In the genomic region with DNA sequence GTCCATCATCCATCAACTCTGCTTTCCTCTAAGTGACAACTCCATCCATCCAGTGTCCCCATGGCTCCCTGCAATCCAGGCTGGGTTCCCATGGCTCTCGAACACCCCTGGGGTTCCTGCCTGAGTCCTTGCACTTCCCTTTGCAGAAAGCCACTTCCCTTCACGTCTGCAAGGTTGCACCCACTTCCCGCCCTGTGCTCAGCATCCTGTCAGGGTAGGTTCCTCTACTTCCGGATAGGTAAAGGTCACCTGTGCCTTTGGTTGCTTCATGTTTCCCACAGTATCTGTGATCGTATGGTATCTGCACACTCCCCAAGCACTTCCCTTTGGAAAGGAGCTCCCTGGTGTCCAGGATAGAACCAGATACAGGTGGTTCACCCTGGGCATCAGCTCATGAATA, we compare ENCODE assay signal across 15 mouse cellular contexts. TPM values are rescaled to one million over a fixed set of nuclear protein-coding genes. Genes with fewer than 3 reads are reported as not detected.
DNase-seq lines count a peak whose midpoint lies in the region; ATAC-seq lines count a peak whose summit lies in the region.
"Had no signal": no experiment of that assay in that cellular context is flagged by ENCODE, and none has a peak within 500 bp of the region (broad histone marks: within the 10 kb centered on the region; RNA-seq: fewer than 3 reads in every experiment).

No protein-coding gene starts in this region.

- peaks cover 16% of the 10 kb centered on the region for H3K9me3 ChIP-seq in erythroblast, embryonic 14.5 days (ENCODE audit: control insufficient read depth, low read length)
- peaks cover 5% of the 10 kb centered on the region; the same call in 1 of the 2 replicates for H3K9me3 ChIP-seq in liver, embryonic 13.5 days (replicated peaks)
- H3K9me3 ChIP-seq in kidney, embryonic 16.5 days (ENCODE audit: low read length), result no peaks in the 10 kb centered on the region
- H3K9me3 ChIP-seq: limb, embryonic 10.5 days had no signal

- H3K4me3 ChIP-seq in erythroblast, embryonic 14.5 days (replicated peaks), result peak overlapping the region; percentile 50
- 0 out of 2 replicates have a peak overlapping the region, but pooled peaks have one; percentile 7 for H3K4me3 ChIP-seq in liver, embryonic 13.5 days (replicated peaks)
- H3K4me3 ChIP-seq in kidney, embryonic 16.5 days (ENCODE audit: low read length), result no peak overlapping the region
- H3K4me3 ChIP-seq: embryonic facial prominence, embryonic 15.5 days; limb, embryonic 10.5 days; midbrain, embryonic 13.5 days; neural tube, embryonic 13.5 days had no signal

- ATAC-seq in erythroblast, adult 5-6 weeks (replicated peaks; ENCODE audit: low FRiP score, poor library complexity, severe bottlenecking), result no peak
- no peak for ATAC-seq in liver, embryonic 13.5 days (ENCODE audit: low read depth)
- ATAC-seq in kidney, embryonic 16.5 days (ENCODE audit: low FRiP score, low TSS enrichment), result no peak
- ATAC-seq: midbrain, embryonic 13.5 days had no signal

- H3K4me2 ChIP-seq in liver, embryonic 13.5 days, result peak overlapping the region; percentile 62
- no peak overlapping the region for H3K4me2 ChIP-seq in kidney, embryonic 16.5 days (replicated peaks; ENCODE audit: low read depth, low read length)
- H3K4me2 ChIP-seq: embryonic facial prominence, embryonic 15.5 days; midbrain, embryonic 13.5 days; neural tube, embryonic 13.5 days had no signal

- peaks cover 98% of the 10 kb centered on the region for H3K4me1 ChIP-seq in erythroblast, embryonic 14.5 days (ENCODE audit: control insufficient read depth)
- peaks cover 98% of the 10 kb centered on the region for H3K4me1 ChIP-seq in liver, embryonic 13.5 days (replicated peaks)
- no peaks in the 10 kb centered on the region for H3K4me1 ChIP-seq in kidney, embryonic 16.5 days (ENCODE audit: insufficient read depth, low read length)

- H3K27me3 ChIP-seq in erythroblast, embryonic 14.5 days (ENCODE audit: control insufficient read depth), result no peaks in the 10 kb centered on the region
- H3K27me3 ChIP-seq in liver, embryonic 13.5 days, result no peaks in the 10 kb centered on the region
- H3K27me3 ChIP-seq in splenic B cell, adult 2 months (ENCODE audit: control insufficient read depth, insufficient read depth, low read length, poor library complexity, severe bottlenecking), result no peaks in the 10 kb centered on the region
- no peaks in the 10 kb centered on the region for H3K27me3 ChIP-seq in kidney, embryonic 16.5 days (ENCODE audit: insufficient read depth, low read length)
- H3K27me3 ChIP-seq: embryonic facial prominence, embryonic 15.5 days; midbrain, embryonic 13.5 days; neural tube, embryonic 13.5 days had no signal

- WGBS in liver, embryonic 13.5 days (ENCODE audit: insufficient replicate concordance), result 48% methylated on average over 5 of the region's 5 CpGs
- WGBS in kidney, embryonic 16.5 days, result 63% methylated on average over 5 of the region's 5 CpGs

- H3K9ac ChIP-seq in liver, embryonic 13.5 days, result peak overlapping the region; percentile 77
- no peak overlapping the region for H3K9ac ChIP-seq in kidney, embryonic 16.5 days (replicated peaks; ENCODE audit: low read length)
- H3K9ac ChIP-seq: embryonic facial prominence, embryonic 15.5 days; midbrain, embryonic 13.5 days; neural tube, embryonic 13.5 days had no signal

- peak; percentile 60 for DNase-seq in T-cell, adult 2 months (ENCODE audit: low spot score)
- no peak for DNase-seq in liver, embryonic 13.5 days
- DNase-seq in splenic B cell, adult 2 months (ENCODE audit: low read depth, low spot score), result peak; percentile 28
- no peak for DNase-seq in layer of hippocampus, postnatal 10 days (ENCODE audit: low spot score in 2 of 2)
- DNase-seq in Muller cell, postnatal 12 days (ENCODE audit: inconsistent ontology term), result no peak
- DNase-seq: cerebellum, postnatal 36 days; kidney, adult 11 months had no signal

- peak overlapping the region; percentile 98 for H3K27ac ChIP-seq in liver, embryonic 13.5 days
- H3K27ac ChIP-seq in kidney, embryonic 16.5 days (ENCODE audit: low read length), result no peak overlapping the region
- H3K27ac ChIP-seq: embryonic facial prominence, embryonic 15.5 days; limb, embryonic 10.5 days; midbrain, embryonic 13.5 days; neural tube, embryonic 13.5 days had no signal

- peaks cover 37% of the 10 kb centered on the region for H3K36me3 ChIP-seq in erythroblast, embryonic 14.5 days (ENCODE audit: control insufficient read depth)
- no peaks in the 10 kb centered on the region for H3K36me3 ChIP-seq in liver, embryonic 13.5 days
- H3K36me3 ChIP-seq in splenic B cell, adult 2 months (ENCODE audit: control insufficient read depth, insufficient read depth, low read length, poor library complexity, severe bottlenecking), result no peaks in the 10 kb centered on the region
- no peaks in the 10 kb centered on the region for H3K36me3 ChIP-seq in kidney, embryonic 16.5 days (ENCODE audit: insufficient read depth, low read length)
- H3K36me3 ChIP-seq: embryonic facial prominence, embryonic 15.5 days; G1E; limb, embryonic 10.5 days; midbrain, embryonic 13.5 days; neural tube, embryonic 13.5 days had no signal

RNA-seq across cellular contexts. Expression of a gene that starts 19.3 kb away (rescaled TPM):
- 161 and 210 TPM in 2 replicates for polyA plus RNA-seq in erythroblast, embryonic 14.5 days (2012)
- total RNA-seq in erythroblast, adult 5-6 weeks (2015; ENCODE audit: low replicate concordance), result 71.9 and 86.1 TPM in 2 replicates
- 54.2 and 57.9 TPM in 2 replicates for total RNA-seq in erythroblast, adult 5-6 weeks (2017; ENCODE audit: low replicate concordance)
- 5.2 and 6.2 TPM in 2 replicates for polyA plus RNA-seq in liver, embryonic 13.5 days (2015; fragmentation: Nextera tagmentation; extraction: Ambion mirVana)
- 10 to 100 TPM; 17.8 to 21.3 TPM for total RNA-seq in layer of hippocampus, postnatal 10 days (2021)
- not detected in 2 replicates for polyA plus RNA-seq in kidney, embryonic 16.5 days (2015; fragmentation: Nextera tagmentation; extraction: Ambion mirVana)
- polyA plus RNA-seq: limb, embryonic 10.5 days; midbrain, embryonic 13.5 days; neural tube, embryonic 13.5 days had no signal

RNA-seq across cellular contexts. Expression of a gene that starts 32.0 kb away (rescaled TPM):
- polyA plus RNA-seq in erythroblast, embryonic 14.5 days (2012), result 0.18 and 0.59 TPM in 2 replicates
- total RNA-seq in erythroblast, adult 5-6 weeks (2015; ENCODE audit: low replicate concordance), result 9.8 and 15.0 TPM in 2 replicates
- 9.4 and 13.0 TPM in 2 replicates for total RNA-seq in erythroblast, adult 5-6 weeks (2017; ENCODE audit: low replicate concordance)
- 13.8 and 15.3 TPM in 2 replicates for polyA plus RNA-seq in liver, embryonic 13.5 days (2015; fragmentation: Nextera tagmentation; extraction: Ambion mirVana)
- total RNA-seq in layer of hippocampus, postnatal 10 days (2021), result 1 to 10 TPM; 2.1 to 2.6 TPM
- 21.0 and 24.2 TPM in 2 replicates for polyA plus RNA-seq in kidney, embryonic 16.5 days (2015; fragmentation: Nextera tagmentation; extraction: Ambion mirVana)

RNA-seq across cellular contexts. Expression of a gene that starts 37.3 kb away (rescaled TPM):
- 0.61 and 1.0 TPM in 2 replicates for polyA plus RNA-seq in erythroblast, embryonic 14.5 days (2012)
- 4.8 and 6.7 TPM in 2 replicates for total RNA-seq in erythroblast, adult 5-6 weeks (2015; ENCODE audit: low replicate concordance)
- total RNA-seq in erythroblast, adult 5-6 weeks (2017; ENCODE audit: low replicate concordance), result 3.5 and 5.5 TPM in 2 replicates
- polyA plus RNA-seq in liver, embryonic 13.5 days (2015; fragmentation: Nextera tagmentation; extraction: Ambion mirVana), result 5.8 and 6.3 TPM in 2 replicates
- total RNA-seq in layer of hippocampus, postnatal 10 days (2021), result 1 to 10 TPM; 3.7 to 4.4 TPM
- 11.7 and 14.1 TPM in 2 replicates for polyA plus RNA-seq in kidney, embryonic 16.5 days (2015; fragmentation: Nextera tagmentation; extraction: Ambion mirVana)

Comparison
In these comparisons a context has a peak if more than half of its experiments do, and no peak if none do; other contexts are left out.
1. DNase-seq: peak in T-cell, adult 2 months (single experiment) and splenic B cell, adult 2 months (single experiment); none in liver, embryonic 13.5 days (single experiment), layer of hippocampus, postnatal 10 days (0 of 2) and Muller cell, postnatal 12 days (single experiment).
2. RNA of a gene that starts 19.3 kb away (polyA plus RNA-seq): 161 to 210 TPM in erythroblast, embryonic 14.5 days; 5.2 to 6.2 TPM in liver, embryonic 13.5 days and not detected in kidney, embryonic 16.5 days; every median in the first group is over 10 times any median in the second.